Mouse (Mus musculus): Measurements from ENCODE around the gene Bahcc1. TPM values are rescaled to one million over a fixed set of nuclear protein-coding genes. Genes with fewer than 3 reads are reported as not detected.

Gene Bahcc1
- total RNA-seq, 1 experiment from 2014 or later, result 0.76 TPM

DNA sequence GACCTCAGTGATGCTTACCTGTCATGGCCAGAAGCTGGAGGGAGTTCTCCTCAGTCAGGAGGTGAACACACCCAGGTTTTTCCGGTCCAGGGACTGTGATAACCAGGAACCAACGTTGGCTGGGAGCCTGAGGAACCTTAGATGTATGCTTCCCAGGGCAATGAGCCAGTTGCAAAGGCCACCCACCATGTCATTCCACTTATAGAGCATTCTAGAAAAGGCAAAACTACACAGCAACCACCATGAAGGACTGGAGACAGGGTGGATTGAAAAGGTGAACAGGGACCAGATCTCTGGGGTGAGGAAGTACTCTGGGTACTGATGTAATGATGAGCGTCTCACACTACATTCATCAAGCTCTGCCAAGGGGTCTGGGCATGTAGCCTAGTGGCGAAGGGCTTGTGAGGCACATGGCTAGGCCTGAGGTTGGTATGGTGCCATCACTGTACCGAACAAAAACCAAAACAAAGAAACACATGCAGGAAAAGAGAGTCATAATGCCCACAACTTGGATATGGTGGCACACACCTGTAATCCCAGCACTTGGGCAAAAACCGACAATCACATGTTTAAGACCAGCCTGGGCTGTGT is 102.8 kb downstream of the Bahcc1 start:
- no peak for ATAC-seq (replicated peaks; ENCODE audit: insufficient number of reproducible peaks, low FRiP score, low TSS enrichment, poor library complexity, severe bottlenecking)

GRCm38 (mm10) chr11:120337447-120337846 is 104.7 kb downstream of the Bahcc1 start:
- no peak for ATAC-seq (replicated peaks; ENCODE audit: insufficient number of reproducible peaks, low FRiP score, low TSS enrichment, poor library complexity, severe bottlenecking)

DNA sequence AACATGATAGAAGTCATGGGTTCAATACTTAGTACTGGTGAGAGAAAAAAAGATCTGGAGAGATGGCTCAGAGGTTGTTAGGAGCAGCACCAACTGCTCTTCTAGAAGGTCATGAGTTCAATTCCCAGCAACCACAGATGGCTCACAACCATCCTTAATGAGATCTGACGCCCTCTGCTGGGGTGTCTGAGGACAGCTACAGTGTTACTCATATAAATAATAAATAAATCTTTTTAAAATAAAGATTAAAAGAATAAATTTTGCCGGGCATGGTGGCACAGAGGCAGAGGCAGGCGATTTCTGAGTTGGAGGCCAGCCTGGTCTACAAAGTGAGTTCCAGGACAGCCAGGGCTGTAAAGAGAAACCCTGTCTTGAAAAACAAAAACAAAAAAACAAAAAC is 106.0 kb downstream of the Bahcc1 start:
- no peak for ATAC-seq (replicated peaks; ENCODE audit: insufficient number of reproducible peaks, low FRiP score, low TSS enrichment, poor library complexity, severe bottlenecking)

- ATAC-seq (replicated peaks; ENCODE audit: insufficient number of reproducible peaks, low FRiP score, low TSS enrichment, poor library complexity, severe bottlenecking), result no peak
Observed at GRCm38 (mm10) chr11:120339978-120340513, 107.3 kb downstream of the Bahcc1 start.

GRCm38 (mm10) chr11:120341661-120342060 is 108.9 kb downstream of the Bahcc1 start:
- no peak for ATAC-seq (replicated peaks; ENCODE audit: insufficient number of reproducible peaks, low FRiP score, low TSS enrichment, poor library complexity, severe bottlenecking)

Other genes starting within 250 kb of the Bahcc1 start
- gene Aatk, start 185.8 kb upstream of the Bahcc1 start, total RNA-seq (2017), result 0.21 to 0.29 TPM (median 0.29 TPM) in 3 replicates
- gene Cep131, start 146.1 kb upstream of the Bahcc1 start, total RNA-seq (2017), result 2.9 to 9.1 TPM (median 8.3 TPM) in 3 replicates
- 13.9 to 20.6 TPM (median 17.0 TPM) in 3 replicates for gene Tepsin, start 134.2 kb upstream of the Bahcc1 start, total RNA-seq (2017)
- 21.0 to 40.3 TPM (median 25.7 TPM) in 3 replicates for gene Ndufaf8, start 134.0 kb upstream of the Bahcc1 start, total RNA-seq (2017)
- gene Slc38a10, start 81.6 kb upstream of the Bahcc1 start, total RNA-seq (2017), result 40.6 to 56.4 TPM (median 42.9 TPM) in 3 replicates
- gene Actg1, start 115.6 kb downstream of the Bahcc1 start, total RNA-seq (2017), result 1,753 to 2,142 TPM (median 1,849 TPM) in 3 replicates
- gene Fscn2, start 128.6 kb downstream of the Bahcc1 start, total RNA-seq (2017), result 0.29 to 0.75 TPM in 2 of 3 replicates, not detected in the other
- gene Faap100, start 145.8 kb downstream of the Bahcc1 start, total RNA-seq (2017), result 5.5 to 16.4 TPM (median 9.4 TPM) in 3 replicates
- gene Nploc4, start 204.8 kb downstream of the Bahcc1 start, total RNA-seq (2017), result 36.2 to 43.1 TPM (median 37.2 TPM) in 3 replicates
- not detected in 3 replicates for gene Tspan10, start 209.7 kb downstream of the Bahcc1 start, total RNA-seq (2017)
- gene Pde6g, start 220.6 kb downstream of the Bahcc1 start, total RNA-seq (2017), result 0.29 TPM in 1 of 3 replicates, not detected in the others
- 3.5 to 6.4 TPM (median 3.9 TPM) in 3 replicates for gene Oxld1, start 225.1 kb downstream of the Bahcc1 start, total RNA-seq (2017)
- 17.9 to 37.4 TPM (median 25.2 TPM) in 3 replicates for gene Ccdc137, start 225.2 kb downstream of the Bahcc1 start, total RNA-seq (2017)
- 4.8 to 15.5 TPM (median 14.4 TPM) in 3 replicates for gene Arl16, start 234.7 kb downstream of the Bahcc1 start, total RNA-seq (2017)